Mouse (Mus musculus) cerebellum, adult 2 months (tissue): Measurements from ENCODE around the gene Rpl18.

ENCODE experiments used
- CTCF ChIP-seq: fragments of 200-500 bp; IDR thresholded peaks from 2 replicates; pipeline ENCODE4 v1.5.1; 2011; ENCODE audit warnings: low read depth, mild to moderate bottlenecking, control low read depth, low read length, moderate library complexity, borderline replicate concordance; ENCODE audit not compliant: insufficient read depth
- POLR2A ChIP-seq: fragments of 200-500 bp; IDR thresholded peaks from 2 replicates; pipeline ENCODE4 v1.6.1; 2011; ENCODE audit warnings: low read length, control low read depth, borderline replicate concordance; ENCODE audit not compliant: insufficient read depth

- TF ChIP-seq POLR2A (no peak), CTCF (no peak)
These were observed 13.7 kb upstream of the Rpl18 start for GRCm38 (mm10) chr7:45701607-45702006.
